Mouse (Mus musculus) skeletal muscle tissue, postnatal 0 days (tissue): ENCODE measurements around the gene Gm10428. TPM values are rescaled to one million over a fixed set of nuclear protein-coding genes. Genes with fewer than 3 reads are reported as not detected.

Experiments used
- polyA plus RNA-seq: library from polyadenylated mRNA; unstranded; fragments of >200 nt; fragmentation: Nextera tagmentation; extraction: Ambion mirVana; gene quantifications from 2 replicates; pipeline ENCODE4 v1.2.1, GENCODE M21; 2015

Gene Gm10428
- polyA plus RNA-seq: not detected in 2 replicates

DNA sequence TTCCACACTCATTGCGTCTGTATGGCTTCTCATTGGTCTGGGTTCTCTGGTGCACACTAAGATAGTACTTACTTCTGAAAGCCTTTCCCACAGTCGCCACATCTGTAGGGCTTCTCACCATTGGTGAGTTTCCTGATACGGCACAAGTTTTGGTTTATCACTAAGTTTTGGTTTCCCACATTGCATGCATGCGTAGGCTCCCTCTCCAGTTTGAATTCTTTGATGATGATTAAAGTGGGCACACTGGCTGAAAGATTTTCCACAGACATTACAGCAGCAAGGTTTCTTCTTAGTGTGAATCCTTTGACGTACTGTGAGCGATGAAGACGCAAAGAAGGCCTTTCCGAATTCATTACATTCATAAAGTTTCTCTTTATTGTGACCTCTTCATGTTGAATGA, at the start of gene Gm10428:
Gm10428 (plus strand) TSS at position 321 of the 400 bp plus-strand sequence.

GRCm38 (mm10) chr11:62731311-62732021, 21.4 kb upstream of the Gm10428 start, which contains the start of gene Zfp287:
TSS of gene Zfp287 (minus strand) at chr11:62731905.

DNA sequence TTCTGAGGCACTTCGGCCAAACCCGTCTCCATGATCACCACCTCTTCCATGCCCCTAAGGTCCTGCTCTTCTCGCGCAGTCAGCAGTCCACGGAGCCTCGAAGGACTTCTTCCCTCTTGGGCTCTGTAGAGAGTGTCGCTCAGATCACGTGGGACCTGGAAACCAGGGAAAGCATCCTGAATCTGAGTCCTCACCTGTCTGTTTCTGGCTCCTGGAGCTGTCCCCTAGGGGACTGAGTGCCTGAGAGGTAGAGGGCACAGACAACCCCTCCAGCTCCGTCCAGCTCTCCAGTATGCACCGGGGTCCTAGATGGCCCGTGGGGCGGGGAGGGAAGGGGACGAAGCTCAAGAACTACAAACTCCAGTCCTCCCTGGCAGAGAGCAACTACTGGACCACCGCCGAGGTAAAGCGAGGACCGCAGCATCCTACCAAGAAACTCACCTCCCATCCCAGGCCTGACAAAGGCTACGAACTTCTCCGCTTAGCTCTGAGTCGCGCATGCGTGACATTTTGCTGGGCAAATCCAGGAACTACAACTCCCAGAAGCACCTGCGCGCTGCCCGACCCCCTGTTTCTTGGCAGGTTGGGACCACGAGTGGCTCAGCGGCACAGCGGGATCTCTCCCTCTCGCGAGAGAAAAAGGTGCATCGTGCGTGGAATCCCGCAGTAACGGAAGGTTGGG, 36.2 kb downstream of the Gm10428 start, which contains the start of gene Zfp286:
Zfp286 (minus strand) TSS at position 528 of the 682 bp plus-strand sequence.

Other genes starting within 250 kb of the Gm10428 start
- gene Cenpv, start 213.8 kb upstream of the Gm10428 start, polyA plus RNA-seq: 14.1 and 17.5 TPM in 2 replicates
- 2,098 and 2,277 TPM in 2 replicates for gene Ubb, start 201.9 kb upstream of the Gm10428 start, polyA plus RNA-seq
- 3.5 and 5.6 TPM in 2 replicates for gene Trpv2, start 178.6 kb upstream of the Gm10428 start, polyA plus RNA-seq
- 16.4 and 17.5 TPM in 2 replicates for gene Lrrc75a, start 104.6 kb upstream of the Gm10428 start, polyA plus RNA-seq
- gene Mmgt2, start 104.4 kb upstream of the Gm10428 start, polyA plus RNA-seq: 25.1 and 25.6 TPM in 2 replicates
- 2.5 and 2.9 TPM in 2 replicates for gene Zfp287, start 21.2 kb upstream of the Gm10428 start, polyA plus RNA-seq
- gene Zfp286, start 36.4 kb downstream of the Gm10428 start, polyA plus RNA-seq: 4.9 and 5.7 TPM in 2 replicates
- gene Trim16, start 67.1 kb downstream of the Gm10428 start, polyA plus RNA-seq: 17.9 and 19.2 TPM in 2 replicates
- gene Fbxw10, start 94.0 kb downstream of the Gm10428 start, polyA plus RNA-seq: 0.43 and 0.58 TPM in 2 replicates
- gene Tvp23b, start 126.4 kb downstream of the Gm10428 start, polyA plus RNA-seq: 30.8 and 36.7 TPM in 2 replicates
- 0.32 and 0.49 TPM in 2 replicates for gene Cdrt4, start 198.1 kb downstream of the Gm10428 start, polyA plus RNA-seq